ENCODE assay signal across 18 mouse cellular contexts in genomic region chr4:119511591-119511990, GRCm38 (mm10). TPM values are rescaled to one million over a fixed set of nuclear protein-coding genes. Genes with fewer than 3 reads are reported as not detected.
A peak's percentile ranks its signal among the peaks of the same experiment; 100 is the strongest.
DNase-seq lines count a peak whose midpoint lies in the region; ATAC-seq and TF ChIP-seq lines count a peak whose summit lies in the region.
"Had no signal": no experiment of that assay in that cellular context is flagged by ENCODE, and none has a peak within 500 bp of the region (broad histone marks: within the 10 kb centered on the region; RNA-seq: fewer than 3 reads in every experiment).

No protein-coding gene starts in this region.

- no peak for ATAC-seq in intestine, postnatal 0 days
- no peak for ATAC-seq in intestine, embryonic 15.5 days
- ATAC-seq in midbrain, embryonic 11.5 days (ENCODE audit: low FRiP score): no peak
- ATAC-seq in midbrain, embryonic 13.5 days: no peak
- ATAC-seq in forebrain, embryonic 12.5 days (ENCODE audit: low FRiP score): no peak

- H3K9me3 ChIP-seq in intestine, postnatal 0 days (ENCODE audit: control insufficient read depth): no peaks in the 10 kb centered on the region
- no peaks in the 10 kb centered on the region for H3K9me3 ChIP-seq in intestine, embryonic 15.5 days
- no peaks in the 10 kb centered on the region for H3K9me3 ChIP-seq in midbrain, embryonic 11.5 days (ENCODE audit: control insufficient read depth, low read length)
- no peaks in the 10 kb centered on the region for H3K9me3 ChIP-seq in midbrain, embryonic 13.5 days
- no peaks in the 10 kb centered on the region for H3K9me3 ChIP-seq in forebrain, embryonic 12.5 days
- H3K9me3 ChIP-seq: neural tube, embryonic 13.5 days had no signal

- no peaks in the 10 kb centered on the region for H3K27me3 ChIP-seq in intestine, postnatal 0 days (replicated peaks; ENCODE audit: control insufficient read depth, insufficient read depth, low read length)
- H3K27me3 ChIP-seq in intestine, embryonic 15.5 days (replicated peaks): no peaks in the 10 kb centered on the region
- H3K27me3 ChIP-seq in midbrain, embryonic 11.5 days (ENCODE audit: control insufficient read depth, insufficient read depth, low read length): no peaks in the 10 kb centered on the region
- H3K27me3 ChIP-seq in midbrain, embryonic 13.5 days: no peaks in the 10 kb centered on the region
- H3K27me3 ChIP-seq in forebrain, embryonic 12.5 days: no peaks in the 10 kb centered on the region
- H3K27me3 ChIP-seq: neural tube, embryonic 13.5 days had no signal

- no peak overlapping the region for H3K4me2 ChIP-seq in intestine, postnatal 0 days (replicated peaks; ENCODE audit: low read depth)
- no peak overlapping the region for H3K4me2 ChIP-seq in intestine, embryonic 15.5 days (replicated peaks)
- H3K4me2 ChIP-seq in midbrain, embryonic 11.5 days: no peak overlapping the region
- no peak overlapping the region for H3K4me2 ChIP-seq in midbrain, embryonic 13.5 days (replicated peaks)
- H3K4me2 ChIP-seq in forebrain, embryonic 12.5 days: no peak overlapping the region
- H3K4me2 ChIP-seq: hindbrain, embryonic 14.5 days; liver, embryonic 11.5 days; neural tube, embryonic 13.5 days had no signal

- H3K36me3 ChIP-seq in intestine, postnatal 0 days (ENCODE audit: control insufficient read depth, insufficient read depth): no peaks in the 10 kb centered on the region
- no peaks in the 10 kb centered on the region for H3K36me3 ChIP-seq in intestine, embryonic 15.5 days
- H3K36me3 ChIP-seq in midbrain, embryonic 11.5 days (ENCODE audit: control insufficient read depth, insufficient read depth, low read length): no peaks in the 10 kb centered on the region
- no peaks in the 10 kb centered on the region for H3K36me3 ChIP-seq in midbrain, embryonic 13.5 days
- H3K36me3 ChIP-seq in forebrain, embryonic 12.5 days (replicated peaks): no peaks in the 10 kb centered on the region
- H3K36me3 ChIP-seq: neural tube, embryonic 13.5 days had no signal

- no peak overlapping the region for H3K4me3 ChIP-seq in intestine, postnatal 0 days (ENCODE audit: low read depth, low read length)
- H3K4me3 ChIP-seq in intestine, embryonic 15.5 days (replicated peaks): no peak overlapping the region
- no peak overlapping the region for H3K4me3 ChIP-seq in midbrain, embryonic 11.5 days (ENCODE audit: low read depth, low read length)
- no peak overlapping the region for H3K4me3 ChIP-seq in midbrain, embryonic 13.5 days (replicated peaks)
- H3K4me3 ChIP-seq in forebrain, embryonic 12.5 days (replicated peaks): no peak overlapping the region
- H3K4me3 ChIP-seq: neural tube, embryonic 13.5 days had no signal

- DNase-seq in midbrain, embryonic 11.5 days (ENCODE audit: low spot score, missing footprints): peak; percentile 53
- peak; percentile 60 for DNase-seq in R1 (ENCODE audit: low read depth, low spot score)
- DNase-seq in MN1 (ENCODE audit: low spot score): no peak
- DNase-seq: cerebellum, postnatal 10 days; gastrocnemius, postnatal 14 days; kidney, adult 8-10 months; layer of hippocampus, postnatal 36 days; left cerebral cortex, postnatal 4 days; lung, postnatal 14 days; right cerebral cortex, postnatal 14 days; thymus, postnatal 36 days had no signal

- TF ChIP-seq CTCF in intestine, postnatal 0 days (IDR thresholded peaks at IDR 0.05; ENCODE audit: low read depth): peak; percentile 25

- no peaks in the 10 kb centered on the region for H3K4me1 ChIP-seq in intestine, postnatal 0 days (replicated peaks; ENCODE audit: control insufficient read depth, insufficient read depth, low read length)
- H3K4me1 ChIP-seq in intestine, embryonic 15.5 days (replicated peaks): no peaks in the 10 kb centered on the region
- no peaks in the 10 kb centered on the region for H3K4me1 ChIP-seq in midbrain, embryonic 11.5 days (ENCODE audit: control insufficient read depth, insufficient read depth, low read length)
- H3K4me1 ChIP-seq in midbrain, embryonic 13.5 days (replicated peaks): no peaks in the 10 kb centered on the region
- no peaks in the 10 kb centered on the region for H3K4me1 ChIP-seq in forebrain, embryonic 12.5 days
- H3K4me1 ChIP-seq: neural tube, embryonic 13.5 days had no signal

- WGBS in intestine, postnatal 0 days: 52% methylated on average over 2 of the region's 2 CpGs
- 60% methylated on average over 2 of the region's 2 CpGs for WGBS in intestine, embryonic 15.5 days
- WGBS in midbrain, embryonic 11.5 days: 55% methylated on average over 2 of the region's 2 CpGs
- 62% methylated on average over 2 of the region's 2 CpGs for WGBS in midbrain, embryonic 13.5 days
- WGBS in forebrain, embryonic 12.5 days: 69% methylated on average over 2 of the region's 2 CpGs

- no peak overlapping the region for H3K27ac ChIP-seq in intestine, postnatal 0 days (ENCODE audit: low read depth, low read length)
- no peak overlapping the region for H3K27ac ChIP-seq in intestine, embryonic 15.5 days
- no peak overlapping the region for H3K27ac ChIP-seq in midbrain, embryonic 11.5 days (ENCODE audit: low read depth, low read length)
- H3K27ac ChIP-seq in midbrain, embryonic 13.5 days: no peak overlapping the region
- no peak overlapping the region for H3K27ac ChIP-seq in forebrain, embryonic 12.5 days
- H3K27ac ChIP-seq: hindbrain, embryonic 14.5 days; neural tube, embryonic 13.5 days had no signal

- H3K9ac ChIP-seq in intestine, postnatal 0 days (ENCODE audit: low read depth, low read length): no peak overlapping the region
- no peak overlapping the region for H3K9ac ChIP-seq in intestine, embryonic 15.5 days
- no peak overlapping the region for H3K9ac ChIP-seq in midbrain, embryonic 11.5 days (ENCODE audit: low read length)
- H3K9ac ChIP-seq in midbrain, embryonic 13.5 days (replicated peaks): no peak overlapping the region
- H3K9ac ChIP-seq in forebrain, embryonic 12.5 days: no peak overlapping the region
- H3K9ac ChIP-seq: hindbrain, embryonic 14.5 days; neural tube, embryonic 13.5 days had no signal

RNA-seq across cellular contexts. Expression of gene Rimkla, which starts 19.2 kb away (rescaled TPM):
- polyA plus RNA-seq in intestine, postnatal 0 days (2015; fragmentation: Nextera tagmentation; extraction: Ambion mirVana): 0.35 TPM in 2 replicates
- polyA plus RNA-seq in intestine, embryonic 15.5 days (2015; fragmentation: Nextera tagmentation; extraction: Ambion mirVana): 0.87 and 0.96 TPM in 2 replicates
- polyA plus RNA-seq in midbrain, embryonic 11.5 days (2014; fragmentation: Nextera tagmentation; extraction: Ambion mirVana): 6.7 and 7.4 TPM in 2 replicates
- polyA plus RNA-seq in midbrain, embryonic 13.5 days (2015; fragmentation: Nextera tagmentation; extraction: Ambion mirVana): 15.7 and 16.5 TPM in 2 replicates
- polyA plus RNA-seq in forebrain, embryonic 12.5 days (2016; fragmentation: Nextera tagmentation; extraction: Ambion mirVana): 8.5 and 11.2 TPM in 2 replicates

RNA-seq across cellular contexts. Expression of gene Foxj3, which starts 25.2 kb away (rescaled TPM):
- 11.8 and 13.9 TPM in 2 replicates for polyA plus RNA-seq in intestine, postnatal 0 days (2015; fragmentation: Nextera tagmentation; extraction: Ambion mirVana)
- 17.5 and 18.2 TPM in 2 replicates for polyA plus RNA-seq in intestine, embryonic 15.5 days (2015; fragmentation: Nextera tagmentation; extraction: Ambion mirVana)
- 20.0 and 23.9 TPM in 2 replicates for polyA plus RNA-seq in midbrain, embryonic 11.5 days (2014; fragmentation: Nextera tagmentation; extraction: Ambion mirVana)
- polyA plus RNA-seq in midbrain, embryonic 13.5 days (2015; fragmentation: Nextera tagmentation; extraction: Ambion mirVana): 25.4 and 27.6 TPM in 2 replicates
- 31.7 and 32.6 TPM in 2 replicates for polyA plus RNA-seq in forebrain, embryonic 12.5 days (2016; fragmentation: Nextera tagmentation; extraction: Ambion mirVana)

RNA-seq across cellular contexts. Expression of gene Frg2f1, which starts 27.7 kb away (rescaled TPM):
- 4.8 and 5.9 TPM in 2 replicates for polyA plus RNA-seq in intestine, postnatal 0 days (2015; fragmentation: Nextera tagmentation; extraction: Ambion mirVana)
- 2.8 and 4.4 TPM in 2 replicates for polyA plus RNA-seq in intestine, embryonic 15.5 days (2015; fragmentation: Nextera tagmentation; extraction: Ambion mirVana)
- 3.2 TPM in 2 replicates for polyA plus RNA-seq in midbrain, embryonic 11.5 days (2014; fragmentation: Nextera tagmentation; extraction: Ambion mirVana)
- 5.1 and 7.8 TPM in 2 replicates for polyA plus RNA-seq in midbrain, embryonic 13.5 days (2015; fragmentation: Nextera tagmentation; extraction: Ambion mirVana)
- 3.1 and 4.4 TPM in 2 replicates for polyA plus RNA-seq in forebrain, embryonic 12.5 days (2016; fragmentation: Nextera tagmentation; extraction: Ambion mirVana)
